Mouse (Mus musculus): ENCODE measurements around the gene Nppa.
"Not testable (repeated sequence)": the region's sequence is repeated elsewhere in the genome, so short reads cannot be mapped to it uniquely, and the experiment has no call there.

The Nppa gene

GRCm38 (mm10) chr4:148011332-148011731 is 10.8 kb downstream of the Nppa start:
- no peak for DNase-seq (ENCODE audit: low spot score in 2 of 2)

GRCm38 (mm10) chr4:148012216-148012615 is 11.7 kb downstream of the Nppa start:
- DNase-seq (ENCODE audit: low spot score in 2 of 2) = no peak

- no peak for DNase-seq (ENCODE audit: low spot score in 2 of 2)
Measured at GRCm38 (mm10) chr4:148015418-148015817, 14.9 kb downstream of the Nppa start.

- no peak for DNase-seq (ENCODE audit: low spot score in 2 of 2)
Measured at GRCm38 (mm10) chr4:148016981-148017380, 16.5 kb downstream of the Nppa start.

- DNase-seq (ENCODE audit: low spot score in 2 of 2) = no peak
Measured at GRCm38 (mm10) chr4:148018410-148018809, 17.9 kb downstream of the Nppa start.

- no peak for DNase-seq (ENCODE audit: low spot score in 2 of 2)
Measured at GRCm38 (mm10) chr4:148024003-148024402, 23.5 kb downstream of the Nppa start.

GRCm38 (mm10) chr4:148029297-148029696 is 28.8 kb downstream of the Nppa start:
- DNase-seq (ENCODE audit: low spot score in 2 of 2) = no peak

- no peak for DNase-seq (ENCODE audit: low spot score in 2 of 2)
Measured at GRCm38 (mm10) chr4:148030506-148030905, 30.0 kb downstream of the Nppa start.

GRCm38 (mm10) chr4:148033858-148034410 is 33.4 kb downstream of the Nppa start:
- no peak for DNase-seq (ENCODE audit: low spot score in 2 of 2)

- DNase-seq (ENCODE audit: low spot score in 2 of 2) = no peak
Measured at GRCm38 (mm10) chr4:148035440-148035839, 34.9 kb downstream of the Nppa start.

GRCm38 (mm10) chr4:148038079-148038599 is 37.6 kb downstream of the Nppa start:
- DNase-seq (ENCODE audit: low spot score in 2 of 2) = no peak

- DNase-seq (ENCODE audit: low spot score in 2 of 2) = peak; percentile 99 to 100
Measured at GRCm38 (mm10) chr4:148038600-148039253, 38.2 kb downstream of the Nppa start, which contains the start of the genes Clcn6 and Mthfr. TSS of gene Clcn6 (minus strand) at chr4:148038821. TSS of gene Mthfr (plus strand) at chr4:148039077.

- no peak for DNase-seq (ENCODE audit: low spot score in 2 of 2)
Measured at GRCm38 (mm10) chr4:148039254-148040028, 38.9 kb downstream of the Nppa start.

- no peak for DNase-seq (ENCODE audit: low spot score in 2 of 2)
Measured at GRCm38 (mm10) chr4:148040029-148040830, 39.7 kb downstream of the Nppa start.

GRCm38 (mm10) chr4:148040933-148041610 is 40.5 kb downstream of the Nppa start:
- DNase-seq (ENCODE audit: low spot score in 2 of 2) = peak; percentile 75 to 77

GRCm38 (mm10) chr4:148041611-148042191 is 41.2 kb downstream of the Nppa start:
- DNase-seq (ENCODE audit: low spot score in 2 of 2) = peak in 1 of 2 experiments; percentile 43

- DNase-seq (ENCODE audit: low spot score in 2 of 2) = not testable (repeated sequence)
Measured at GRCm38 (mm10) chr4:148043327-148043726, 42.8 kb downstream of the Nppa start.

GRCm38 (mm10) chr4:148044113-148044512 is 43.6 kb downstream of the Nppa start:
- DNase-seq (ENCODE audit: low spot score in 2 of 2) = no peak

- DNase-seq (ENCODE audit: low spot score in 2 of 2) = no peak
Measured at GRCm38 (mm10) chr4:148046450-148047031, 46.0 kb downstream of the Nppa start.

- not testable (repeated sequence) for DNase-seq (ENCODE audit: low spot score in 2 of 2)
Measured at GRCm38 (mm10) chr4:148050396-148050914, 49.9 kb downstream of the Nppa start.

All from urinary bladder, postnatal 4 days (tissue).